Mouse (Mus musculus): ENCODE results near the gene Sh2b1. TPM values are rescaled to one million over a fixed set of nuclear protein-coding genes. Genes with fewer than 3 reads are reported as not detected.

Gene Sh2b1
- total and polyA plus RNA-seq, 2 experiments from 2014 or later = 46.8 to 63.9 TPM

DNA sequence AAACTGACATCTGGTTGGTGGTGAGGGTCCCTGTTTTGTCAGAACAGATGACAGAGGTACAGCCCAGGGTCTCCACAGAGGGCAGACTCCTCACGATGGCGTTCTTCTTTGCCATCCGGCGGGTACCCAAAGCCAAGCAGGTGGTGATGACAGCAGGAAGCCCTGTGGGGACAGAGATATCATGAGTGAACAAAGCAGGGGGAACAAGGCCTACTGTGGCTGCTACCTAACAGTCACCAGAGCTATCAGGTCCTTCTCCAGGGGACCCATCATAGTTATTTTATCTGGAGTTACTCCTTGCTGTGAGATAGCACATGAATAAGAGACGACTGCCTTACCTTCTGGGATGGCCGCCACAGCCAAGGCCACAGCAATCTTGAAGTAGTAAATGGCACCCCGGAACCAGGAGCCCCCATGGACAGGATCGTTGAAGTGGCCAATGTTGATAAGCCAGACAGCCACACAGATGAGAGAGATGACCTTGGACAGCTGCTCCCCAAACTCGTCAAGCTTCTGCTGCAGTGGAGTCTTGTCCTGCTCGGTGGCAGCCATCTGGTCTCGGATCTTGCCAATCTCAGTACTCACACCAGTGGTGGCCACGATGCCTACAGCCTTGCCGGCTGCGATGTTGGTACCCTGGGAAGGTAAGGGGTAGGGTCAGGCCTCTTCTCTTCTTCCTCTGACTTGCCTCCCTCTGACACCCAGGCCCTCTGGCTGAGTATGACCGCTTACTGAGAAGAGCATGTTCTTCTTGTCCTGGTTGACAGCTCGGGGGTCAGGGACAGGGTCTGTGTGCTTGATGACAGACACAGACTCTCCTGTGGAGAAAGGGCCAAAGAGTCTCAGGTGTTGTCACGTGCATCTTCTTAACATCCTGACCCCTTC, 18.6 kb downstream of the Sh2b1 start:
- DNase-seq (ENCODE audit: low spot score) (no peak), ATAC-seq (ENCODE audit: low FRiP score) (no peak)
- H3K4me3 ChIP-seq (ENCODE audit: low read depth, low read length) = no peak overlapping the region
- no peak overlapping the region for H3K4me2 ChIP-seq (ENCODE audit: low read depth, low read length, poor library complexity, severe bottlenecking)
- 87% methylated on average over 17 of the region's 17 CpGs for WGBS
- no peaks in the 10 kb centered on the region for H3K9me3 ChIP-seq (ENCODE audit: low read length)
- H3K27me3 ChIP-seq (ENCODE audit: insufficient read depth, low read length) = no peaks in the 10 kb centered on the region
- H3K27ac ChIP-seq (ENCODE audit: low read depth, low read length) = no peak overlapping the region
- H3K9ac ChIP-seq (replicated peaks; ENCODE audit: low read length, poor library complexity, severe bottlenecking) = no peak overlapping the region
- H3K4me1 ChIP-seq (ENCODE audit: insufficient read depth, low read length) = no peaks in the 10 kb centered on the region
- no peak for TF ChIP-seq CTCF (IDR thresholded peaks at IDR 0.05)
- H3K36me3 ChIP-seq (ENCODE audit: insufficient read depth, low read length) = no peaks in the 10 kb centered on the region

DNA sequence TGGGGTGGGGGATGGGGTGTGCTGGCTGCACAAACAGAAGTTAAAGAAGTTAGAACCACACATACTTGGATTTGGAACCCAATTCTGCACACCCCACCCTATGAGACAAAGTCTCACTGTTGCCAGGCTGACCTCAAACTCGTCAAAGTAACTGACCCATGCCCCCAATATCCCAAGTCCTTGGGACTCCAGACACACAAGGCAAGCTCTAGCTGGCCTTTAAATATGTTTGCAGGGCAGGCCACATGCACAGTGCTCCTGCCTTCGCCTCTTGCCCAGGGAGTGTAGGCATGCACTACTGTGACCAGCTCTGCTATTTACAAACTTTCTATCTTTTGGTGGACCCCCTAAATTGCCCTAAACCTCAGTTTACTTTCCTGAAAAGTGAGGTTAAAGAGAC, 20.0 kb downstream of the Sh2b1 start:
- ATAC-seq (ENCODE audit: low FRiP score) = no peak
- H3K9ac ChIP-seq (replicated peaks; ENCODE audit: low read length, poor library complexity, severe bottlenecking) = no peak overlapping the region
- TF ChIP-seq CTCF (IDR thresholded peaks at IDR 0.05) = no peak
- H3K27ac ChIP-seq (ENCODE audit: low read depth, low read length) = no peak overlapping the region
- DNase-seq (ENCODE audit: low spot score) = no peak
- no peak overlapping the region for H3K4me3 ChIP-seq (ENCODE audit: low read depth, low read length)
- no peaks in the 10 kb centered on the region for H3K27me3 ChIP-seq (ENCODE audit: insufficient read depth, low read length)
- H3K4me2 ChIP-seq (ENCODE audit: low read depth, low read length, poor library complexity, severe bottlenecking) = no peak overlapping the region
- H3K9me3 ChIP-seq (ENCODE audit: low read length) = no peaks in the 10 kb centered on the region
- no peaks in the 10 kb centered on the region for H3K4me1 ChIP-seq (ENCODE audit: insufficient read depth, low read length)
- no peaks in the 10 kb centered on the region for H3K36me3 ChIP-seq (ENCODE audit: insufficient read depth, low read length)
- WGBS = 76% methylated on average over 2 of the region's 2 CpGs

DNA sequence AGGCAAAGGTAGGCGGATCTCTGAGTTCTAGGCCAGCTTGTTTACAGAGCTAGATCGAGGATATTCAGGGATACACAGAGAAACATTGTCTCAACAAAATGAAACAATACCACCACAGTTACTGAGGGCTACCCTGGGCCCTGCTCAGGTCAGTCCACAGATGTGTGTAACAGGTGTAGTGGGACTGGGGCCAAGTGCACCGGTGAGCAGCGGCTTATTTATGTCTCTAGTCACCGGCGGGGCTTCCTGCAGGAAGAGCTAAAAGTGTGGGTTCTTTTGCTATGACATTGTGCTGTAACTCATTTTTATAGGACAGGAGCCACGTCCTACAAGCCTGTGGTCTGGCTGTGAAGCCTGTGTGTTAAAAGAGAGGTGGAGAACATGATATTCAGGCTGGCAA, 21.4 kb downstream of the Sh2b1 start:
- Histone ChIP-seq H3K9me3 (ENCODE audit: low read length) (no peaks in the 10 kb centered on the region), H3K4me2 (ENCODE audit: low read depth, low read length, poor library complexity, severe bottlenecking) (no peak overlapping the region), H3K27me3 (ENCODE audit: insufficient read depth, low read length) (no peaks in the 10 kb centered on the region), H3K4me1 (ENCODE audit: insufficient read depth, low read length) (no peaks in the 10 kb centered on the region), H3K27ac (ENCODE audit: low read depth, low read length) (no peak overlapping the region), H3K4me3 (ENCODE audit: low read depth, low read length) (no peak overlapping the region), H3K36me3 (ENCODE audit: insufficient read depth, low read length) (no peaks in the 10 kb centered on the region), H3K9ac (replicated peaks; ENCODE audit: low read length, poor library complexity, severe bottlenecking) (no peak overlapping the region)
- no peak for DNase-seq (ENCODE audit: low spot score)
- 76% methylated on average over 7 of the region's 7 CpGs for WGBS
- TF ChIP-seq CTCF (IDR thresholded peaks at IDR 0.05) = no peak
- ATAC-seq (ENCODE audit: low FRiP score) = no peak

DNA sequence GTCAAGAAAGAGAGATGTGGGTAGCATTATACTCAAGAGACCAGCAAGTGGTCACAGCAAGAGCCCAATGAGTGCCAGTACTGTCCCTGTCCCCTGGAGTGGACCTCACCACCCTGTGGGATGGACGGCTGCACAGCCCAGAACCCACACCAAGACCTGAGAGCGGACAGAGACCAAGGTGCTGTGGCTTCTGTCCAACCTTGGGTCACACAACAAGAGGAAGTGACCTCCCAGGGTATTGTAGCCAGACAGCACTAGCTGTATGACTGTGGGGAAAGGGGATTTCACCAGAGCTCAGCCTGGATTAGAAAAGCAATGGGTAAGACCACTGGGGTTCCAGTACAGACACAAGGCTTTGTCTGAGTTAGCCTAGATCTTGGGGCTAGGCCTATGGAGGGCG, 23.0 kb downstream of the Sh2b1 start:
- WGBS = 93% methylated on average over 3 of the region's 3 CpGs
- H3K4me1 ChIP-seq (ENCODE audit: insufficient read depth, low read length) = no peaks in the 10 kb centered on the region
- H3K27ac ChIP-seq (ENCODE audit: low read depth, low read length) = no peak overlapping the region
- ATAC-seq (ENCODE audit: low FRiP score) (no peak), DNase-seq (ENCODE audit: low spot score) (no peak)
- H3K36me3 ChIP-seq (ENCODE audit: insufficient read depth, low read length) = 0 out of 2 replicates have a peak, but pooled peaks cover 3% of the 10 kb centered on the region
- no peak overlapping the region for H3K4me2 ChIP-seq (ENCODE audit: low read depth, low read length, poor library complexity, severe bottlenecking)
- no peaks in the 10 kb centered on the region for H3K9me3 ChIP-seq (ENCODE audit: low read length)
- TF ChIP-seq CTCF (IDR thresholded peaks at IDR 0.05) = no peak
- H3K9ac ChIP-seq (replicated peaks; ENCODE audit: low read length, poor library complexity, severe bottlenecking) = no peak overlapping the region
- H3K4me3 ChIP-seq (ENCODE audit: low read depth, low read length) = no peak overlapping the region
- H3K27me3 ChIP-seq (ENCODE audit: insufficient read depth, low read length) = no peaks in the 10 kb centered on the region

DNA sequence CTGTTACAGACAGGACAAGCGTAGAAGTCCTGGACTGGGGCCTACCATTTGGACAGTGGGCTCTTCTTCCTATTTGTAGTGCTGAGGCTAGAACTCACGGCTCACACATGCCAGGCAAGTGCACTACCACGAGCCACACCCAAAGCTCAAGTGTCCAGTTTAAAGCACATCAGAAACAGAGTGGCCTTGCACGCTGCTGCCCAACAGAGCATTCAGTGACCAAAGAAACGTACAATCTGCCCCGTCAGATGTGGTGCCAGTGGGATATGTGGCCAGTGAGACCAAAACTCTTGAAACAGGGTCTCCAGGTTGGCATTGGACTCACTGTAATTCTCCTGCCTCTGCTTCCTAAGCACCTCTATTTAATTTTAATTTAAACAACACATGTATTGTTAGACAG, 24.6 kb downstream of the Sh2b1 start:
- ATAC-seq (ENCODE audit: low FRiP score) = no peak
- Histone ChIP-seq H3K27me3 (ENCODE audit: insufficient read depth, low read length) (no peaks in the 10 kb centered on the region), H3K36me3 (ENCODE audit: insufficient read depth, low read length) (peaks cover 15% of the 10 kb centered on the region; the same call in 1 of the 2 replicates), H3K4me1 (ENCODE audit: insufficient read depth, low read length) (no peaks in the 10 kb centered on the region), H3K27ac (ENCODE audit: low read depth, low read length) (no peak overlapping the region), H3K9ac (replicated peaks; ENCODE audit: low read length, poor library complexity, severe bottlenecking) (no peak overlapping the region), H3K4me2 (ENCODE audit: low read depth, low read length, poor library complexity, severe bottlenecking) (no peak overlapping the region), H3K9me3 (ENCODE audit: low read length) (no peaks in the 10 kb centered on the region), H3K4me3 (ENCODE audit: low read depth, low read length) (no peak overlapping the region)
- 92% methylated on average over 6 of the region's 6 CpGs for WGBS
- no peak for TF ChIP-seq CTCF (IDR thresholded peaks at IDR 0.05)
- DNase-seq (ENCODE audit: low spot score) = no peak

DNA sequence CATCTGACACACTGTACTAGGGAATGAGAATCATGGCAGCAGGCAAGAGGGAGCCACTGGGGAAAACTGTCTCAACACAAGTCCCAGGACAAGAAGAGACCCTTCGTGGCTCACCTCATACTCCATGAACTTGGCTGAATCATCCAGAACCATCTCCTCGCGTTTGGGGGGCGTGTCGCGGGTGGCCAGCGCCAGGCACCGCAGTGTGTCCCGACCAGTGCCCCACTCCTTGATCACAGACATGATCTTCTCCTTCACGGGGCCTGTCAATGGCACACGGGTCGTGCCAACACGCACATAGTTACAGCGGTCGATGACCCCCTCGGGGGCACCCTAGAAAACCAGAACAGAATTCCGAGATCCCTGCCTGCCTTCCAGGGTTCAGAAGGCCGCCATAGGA, 25.2 kb downstream of the Sh2b1 start:
- Histone ChIP-seq H3K27ac (ENCODE audit: low read depth, low read length) (no peak overlapping the region), H3K36me3 (ENCODE audit: insufficient read depth, low read length) (peaks cover 21% of the 10 kb centered on the region), H3K27me3 (ENCODE audit: insufficient read depth, low read length) (no peaks in the 10 kb centered on the region), H3K4me3 (ENCODE audit: low read depth, low read length) (no peak overlapping the region), H3K4me2 (ENCODE audit: low read depth, low read length, poor library complexity, severe bottlenecking) (no peak overlapping the region), H3K9ac (replicated peaks; ENCODE audit: low read length, poor library complexity, severe bottlenecking) (no peak overlapping the region), H3K9me3 (ENCODE audit: low read length) (no peaks in the 10 kb centered on the region), H3K4me1 (ENCODE audit: insufficient read depth, low read length) (no peaks in the 10 kb centered on the region)
- no peak for TF ChIP-seq CTCF (IDR thresholded peaks at IDR 0.05)
- 89% methylated on average over 18 of the region's 18 CpGs for WGBS
- DNase-seq (ENCODE audit: low spot score) = no peak
- no peak for ATAC-seq (ENCODE audit: low FRiP score)
